Mouse (Mus musculus): ENCODE measurements at regions not wholly inside any gene's neighbourhood (a gene's known extent, or its start where the extent isn't known, plus 50 kb on each side); places are given as distances from the start of the nearest gene placed in this dataset.
A peak's percentile ranks its signal among the peaks of the same experiment; 100 is the strongest.

DNA sequence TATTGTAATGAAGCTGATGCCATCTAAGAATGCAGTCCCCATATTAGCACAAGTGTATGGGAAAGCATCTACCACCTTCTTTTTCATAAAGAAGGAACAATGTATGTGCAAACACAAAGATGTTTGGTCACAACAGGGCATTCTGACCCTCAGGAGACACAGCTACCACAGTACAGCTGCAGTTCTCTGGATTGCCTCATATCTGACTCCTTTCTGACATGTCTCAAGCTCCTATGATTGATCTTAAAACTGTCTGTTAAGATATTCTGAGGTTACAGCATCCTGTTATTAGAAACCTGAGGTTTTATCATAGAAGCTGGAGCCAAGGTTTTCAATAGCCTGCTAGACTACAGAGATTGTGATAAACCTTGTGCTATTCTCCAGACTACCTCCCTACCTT, 813.0 kb downstream of the Ryr2 start:
- no peak for DNase-seq (ENCODE audit: low spot score in 2 of 2)

DNA sequence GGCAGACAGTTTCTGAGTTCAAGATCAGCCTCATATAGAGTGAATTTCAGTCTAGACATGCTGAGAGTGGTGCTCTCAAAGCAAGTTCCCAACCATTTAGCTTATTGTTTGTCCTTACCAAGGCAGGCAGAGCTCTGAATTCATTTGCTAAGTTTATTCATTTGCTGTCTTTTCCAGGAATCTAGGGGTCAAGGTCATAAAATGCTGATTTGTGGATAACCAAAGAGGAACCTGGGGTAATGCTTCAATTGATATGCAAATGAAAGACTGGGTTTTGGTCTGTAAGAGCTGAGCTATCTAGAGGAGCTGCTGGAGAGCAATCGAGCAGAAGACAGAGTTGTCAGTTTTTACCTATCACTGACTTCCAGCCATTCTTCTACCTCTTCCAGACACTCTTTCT, 832.8 kb downstream of the Ryr2 start:
- DNase-seq (ENCODE audit: low spot score in 2 of 2) = no peak

DNA sequence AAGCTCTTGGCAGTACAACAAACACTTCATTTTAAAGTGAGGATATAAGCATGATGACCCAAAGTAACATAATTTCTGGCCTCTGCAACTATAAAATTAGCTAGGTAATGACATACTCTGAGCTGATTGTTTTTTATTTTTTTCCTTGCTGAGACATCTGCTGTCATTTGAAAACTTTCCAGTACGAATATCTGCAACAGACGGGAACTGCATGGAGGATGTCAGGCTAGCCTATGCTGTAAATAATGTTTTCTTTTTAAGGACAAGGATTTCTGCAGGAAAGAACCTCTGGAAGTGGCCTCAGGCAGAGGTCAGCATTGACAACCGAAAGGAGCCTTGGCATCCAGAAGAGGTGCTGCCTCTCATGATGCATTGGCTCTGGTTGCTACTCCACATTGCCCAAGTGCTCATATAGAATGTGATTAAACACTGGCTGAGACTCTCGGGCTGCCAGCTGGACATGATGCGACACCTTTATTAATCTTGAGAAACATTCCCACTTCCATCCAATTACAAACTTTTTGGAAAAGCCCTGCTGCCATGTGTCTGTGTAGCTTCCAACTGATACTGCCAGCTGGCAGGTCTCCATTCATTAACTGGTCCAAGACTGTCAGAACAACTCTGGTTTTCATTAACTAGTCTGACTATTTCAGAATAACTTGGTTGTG, 837.9 kb downstream of the Ryr2 start:
- DNase-seq (ENCODE audit: low spot score in 2 of 2) = peak in 1 of 2 experiments; percentile 20

DNA sequence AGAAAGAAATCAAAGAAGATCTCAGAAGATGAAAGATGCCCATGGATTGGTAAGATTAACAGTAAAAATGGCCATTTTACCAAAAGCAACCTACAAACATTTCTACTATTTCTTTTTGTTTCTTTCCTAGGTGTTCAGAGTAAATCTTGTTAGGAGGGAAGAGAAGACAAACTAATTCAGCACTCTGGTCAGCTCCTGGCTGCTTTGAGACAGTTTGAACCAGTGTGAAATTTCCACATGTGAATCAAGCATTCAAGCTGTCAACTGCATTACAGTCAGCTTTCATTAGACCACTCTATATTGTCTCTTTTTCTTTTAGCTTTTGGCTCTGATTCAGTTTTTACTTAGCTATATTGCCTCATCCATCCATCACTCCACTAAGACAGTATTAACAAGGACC, 859.2 kb downstream of the Ryr2 start:
- DNase-seq (ENCODE audit: low spot score in 2 of 2) = no peak

DNA sequence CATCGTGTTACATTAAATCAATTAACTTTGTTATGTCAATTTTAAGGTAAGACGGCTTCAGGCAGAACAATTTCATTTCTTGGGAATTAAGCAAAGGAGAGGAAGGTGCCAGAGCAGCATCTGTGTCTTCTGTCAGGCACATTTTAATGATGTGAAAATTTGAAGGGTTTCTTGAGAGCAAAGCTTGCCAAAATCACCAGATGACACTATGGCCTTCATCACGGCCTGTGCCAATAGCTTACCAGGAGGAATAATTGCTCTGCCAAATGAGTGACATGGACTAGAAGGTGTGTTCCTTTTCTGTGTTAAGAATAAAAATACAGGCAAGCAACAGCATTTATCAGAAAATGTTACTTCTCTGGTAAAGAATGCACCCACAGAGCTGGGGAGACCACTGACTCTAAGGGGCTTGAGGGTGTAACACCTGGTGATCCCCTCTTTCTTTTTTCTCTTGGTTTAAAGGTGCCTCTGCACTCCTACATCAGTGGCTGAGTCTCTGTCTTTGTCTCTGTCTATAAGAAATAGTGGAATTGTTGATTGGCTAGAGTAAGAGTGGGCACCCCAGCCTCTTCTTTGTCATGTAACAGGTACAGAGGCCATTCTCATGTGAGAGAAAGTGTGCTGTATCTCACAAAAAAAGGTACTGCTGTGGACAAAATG, 856.2 kb upstream of the Chrm3 start:
- DNase-seq (ENCODE audit: low spot score in 2 of 2) = no peak

DNA sequence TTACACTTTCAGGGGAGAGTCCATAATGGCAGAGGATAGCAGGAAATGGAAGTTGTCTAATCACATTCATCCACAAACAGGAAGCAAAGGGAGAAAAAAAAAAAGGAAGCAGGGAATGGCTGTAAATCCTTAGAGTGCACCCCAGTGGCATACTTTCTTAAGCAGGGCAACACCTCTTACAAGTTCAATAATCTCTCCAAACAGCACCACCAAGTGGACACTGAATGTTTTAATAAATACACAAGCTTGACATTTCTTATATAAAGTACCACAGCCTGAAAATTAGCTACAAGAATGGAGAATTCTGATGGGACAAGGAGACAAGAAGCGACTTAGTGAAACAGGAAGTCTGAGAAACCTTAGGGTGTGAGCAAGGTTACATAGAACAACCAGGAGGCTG, 849.5 kb upstream of the Chrm3 start:
- DNase-seq (ENCODE audit: low spot score in 2 of 2) = no peak

DNA sequence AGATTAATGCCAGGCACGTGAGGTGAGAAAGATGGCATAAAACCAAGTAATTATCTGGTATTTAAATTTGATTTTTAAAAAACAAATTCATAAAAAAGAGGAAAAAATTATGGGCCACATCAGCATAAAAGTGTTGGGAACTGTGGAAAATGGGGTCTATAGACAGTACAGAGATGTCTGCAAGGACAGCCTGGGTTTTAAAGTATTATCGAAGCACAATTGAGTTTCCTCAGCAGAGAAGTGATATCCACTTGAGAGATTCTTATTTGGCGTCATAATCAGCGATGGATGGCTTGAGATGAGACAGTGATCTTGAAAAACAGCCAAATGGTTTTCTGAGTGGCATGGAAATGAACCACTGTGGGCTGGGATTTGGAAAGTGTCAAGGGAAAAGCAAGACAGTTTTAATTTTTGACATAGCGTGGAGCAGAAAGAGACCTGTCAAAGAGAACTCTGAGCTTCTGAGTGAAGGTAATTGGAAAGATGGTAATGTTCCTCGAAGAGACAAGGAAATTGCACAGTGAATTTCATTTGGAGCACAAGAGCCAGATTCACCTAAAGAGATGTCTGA, 844.7 kb upstream of the Chrm3 start:
- DNase-seq (ENCODE audit: low spot score in 2 of 2) = no peak

DNA sequence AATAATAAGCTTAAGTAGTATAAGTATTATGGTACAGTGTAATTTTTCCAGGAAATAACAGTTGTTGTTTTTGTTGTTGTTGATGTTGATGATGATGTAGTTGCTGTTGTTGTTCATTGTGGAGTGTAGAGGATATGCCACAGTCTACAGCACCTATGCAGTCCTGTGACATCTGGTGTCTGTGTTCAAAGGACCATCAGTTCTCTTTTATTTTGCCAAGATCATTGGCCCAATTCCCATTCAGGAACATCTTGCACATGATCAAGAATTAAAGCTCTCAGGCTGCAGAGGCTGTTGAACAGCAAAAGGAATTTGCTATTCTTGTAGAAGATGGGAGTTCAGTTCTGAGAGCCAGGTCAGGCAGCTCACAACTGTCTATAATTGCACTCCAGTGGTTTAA, 841.3 kb upstream of the Chrm3 start:
- DNase-seq (ENCODE audit: low spot score in 2 of 2) = no peak

DNA sequence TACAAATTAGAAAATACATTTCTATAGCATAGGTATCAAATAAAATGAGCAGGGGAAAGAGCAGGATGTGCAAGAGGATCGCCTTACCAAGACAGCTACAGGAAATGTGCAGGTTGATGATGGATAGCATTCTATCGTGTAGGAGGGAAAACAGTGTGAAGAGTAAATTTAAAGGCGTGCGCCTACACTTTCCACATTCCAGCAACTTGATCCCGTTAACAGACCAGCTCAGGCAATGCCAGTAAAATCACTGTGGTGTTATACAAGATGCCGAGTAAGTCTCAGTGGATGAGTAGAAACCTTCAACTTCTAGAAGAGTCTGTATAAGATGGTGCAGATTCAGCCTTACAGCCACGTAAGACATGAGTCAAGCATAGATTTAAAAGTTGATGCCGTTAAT, 831.8 kb upstream of the Chrm3 start:
- no peak for DNase-seq (ENCODE audit: low spot score in 2 of 2)

DNA sequence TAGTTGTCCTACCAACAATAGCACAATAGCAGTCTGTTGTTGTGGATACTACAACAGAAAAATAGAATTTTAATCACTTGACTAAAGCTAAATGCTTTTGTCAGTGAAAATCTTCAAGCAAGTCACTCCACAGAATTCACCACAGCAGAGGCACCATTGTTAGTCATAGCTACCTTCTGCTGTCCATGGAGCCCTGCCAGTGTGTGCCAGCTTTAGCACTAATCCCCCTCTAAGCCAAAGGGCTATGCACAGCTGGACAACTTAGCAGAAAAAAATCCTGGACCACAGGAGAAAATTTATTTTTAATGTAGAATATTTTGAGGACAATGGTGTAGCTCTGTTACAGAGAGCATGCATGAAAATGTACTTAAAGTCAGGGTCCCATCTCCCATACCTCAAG, 820.5 kb upstream of the Chrm3 start:
- no peak for DNase-seq (ENCODE audit: low spot score in 2 of 2)

DNA sequence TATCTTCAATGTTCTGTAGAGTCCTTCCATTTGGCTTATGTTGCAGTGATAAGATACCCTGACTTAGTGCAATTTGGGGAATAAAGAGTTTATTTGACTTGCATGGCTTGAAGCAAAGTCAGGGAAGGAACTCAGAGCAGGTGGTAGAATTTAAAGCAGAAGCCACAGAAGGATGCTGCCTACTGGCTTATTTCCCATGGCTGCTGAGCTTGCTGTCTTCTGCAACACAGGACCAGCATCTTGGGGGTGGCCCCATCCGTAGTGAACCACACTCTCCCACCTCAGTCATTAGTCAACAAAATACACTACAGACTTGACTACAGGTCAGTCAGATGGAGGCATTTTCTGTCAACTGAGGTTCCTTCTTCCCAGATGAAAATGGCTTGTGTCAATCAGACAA, 819.7 kb upstream of the Chrm3 start:
- no peak for DNase-seq (ENCODE audit: low spot score in 2 of 2)

DNA sequence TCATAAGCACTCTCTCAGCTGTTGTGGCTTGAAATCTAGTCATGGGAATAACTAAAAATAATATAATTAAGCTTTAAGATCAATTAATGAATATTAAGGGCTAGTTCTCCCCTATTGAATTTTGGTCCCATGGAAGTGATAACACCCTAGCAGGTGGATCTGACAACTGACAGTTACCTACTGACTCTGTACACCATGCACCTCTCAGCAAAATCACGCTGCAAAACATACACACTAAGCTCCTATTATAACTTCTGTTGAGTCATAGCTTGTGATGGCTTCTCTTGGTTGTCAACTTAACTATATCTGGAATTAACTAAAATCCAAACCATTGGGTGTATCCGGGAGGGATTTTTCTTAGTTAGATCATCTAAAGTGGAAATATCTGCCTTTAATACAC, 817.9 kb upstream of the Chrm3 start:
- no peak for DNase-seq (ENCODE audit: low spot score in 2 of 2)

DNA sequence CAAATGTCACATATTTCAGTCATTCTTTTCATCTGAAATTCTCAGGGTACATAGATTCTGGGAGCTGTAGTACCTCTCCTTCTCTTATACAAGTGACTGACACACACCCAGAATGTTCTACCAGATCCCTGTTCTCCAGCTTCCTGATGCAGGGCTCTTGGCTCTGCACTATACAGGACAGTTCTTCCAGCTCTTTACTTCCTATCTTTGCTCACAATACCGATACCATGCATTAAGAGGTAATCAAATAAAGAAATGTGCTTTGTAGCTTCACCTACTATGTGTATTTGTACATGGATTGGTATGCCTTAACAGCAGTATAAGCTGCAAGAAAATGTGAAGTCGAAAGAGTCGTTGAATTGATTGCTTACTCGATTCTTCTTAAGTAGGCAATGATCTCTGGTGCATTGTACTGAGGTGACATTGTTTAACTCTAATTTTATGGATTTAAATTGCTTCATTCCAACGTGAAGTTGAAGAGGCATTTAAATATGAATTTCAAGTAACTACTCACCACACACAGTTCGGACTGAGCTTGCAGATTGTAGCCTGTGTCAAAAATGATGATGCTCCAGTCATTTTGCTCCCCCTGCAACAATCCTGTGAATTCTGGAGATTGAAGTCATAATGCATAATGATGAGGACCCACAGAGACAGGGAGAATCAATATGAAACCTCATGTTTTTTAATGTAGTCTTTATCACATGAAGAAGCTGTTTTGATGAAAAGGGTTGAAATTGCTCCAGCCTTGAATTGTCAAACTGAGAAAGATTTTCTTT, 817.2 kb upstream of the Chrm3 start:
- DNase-seq (ENCODE audit: low spot score in 2 of 2) = no peak

DNA sequence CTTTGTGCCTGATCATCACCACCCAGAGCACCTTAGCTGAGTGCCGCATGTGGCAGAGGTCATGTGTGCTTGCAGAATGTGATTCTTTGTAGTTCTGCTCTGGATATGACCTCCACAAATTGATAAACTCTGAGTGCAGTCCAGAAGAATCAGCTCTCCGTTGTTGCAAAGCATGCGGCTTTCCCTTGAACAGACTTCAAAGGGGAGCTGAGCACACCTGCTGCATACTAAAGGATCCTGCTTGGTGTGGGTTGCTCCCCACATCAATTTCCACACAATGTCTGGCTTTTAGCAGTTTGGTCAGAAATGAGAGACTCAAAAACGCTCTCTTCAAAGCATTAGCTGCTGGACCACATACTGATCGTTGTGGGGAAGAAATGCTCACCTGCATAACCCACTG, 806.5 kb upstream of the Chrm3 start:
- no peak for DNase-seq (ENCODE audit: low spot score in 2 of 2)

DNA sequence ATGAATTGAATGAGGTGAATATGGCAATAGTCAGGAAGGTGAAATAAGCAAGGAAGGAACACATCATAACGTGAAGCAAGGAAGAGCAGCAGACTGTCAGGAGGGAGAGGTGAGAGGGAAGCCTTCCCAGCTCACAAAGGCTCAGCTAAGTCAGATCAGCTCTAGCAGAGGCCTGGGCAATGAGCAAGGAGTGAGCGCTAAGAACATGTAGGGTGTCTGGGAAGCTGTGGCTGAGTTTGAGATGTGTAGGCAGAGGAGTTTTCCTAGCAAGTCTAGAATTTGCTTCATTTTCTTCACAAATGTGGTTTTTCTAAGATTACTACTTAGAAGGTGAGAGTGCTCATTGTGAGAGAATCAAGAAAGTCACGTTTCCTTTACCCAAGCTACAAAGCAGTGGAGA, 803.5 kb upstream of the Chrm3 start:
- DNase-seq (ENCODE audit: low spot score in 2 of 2) = no peak

DNA sequence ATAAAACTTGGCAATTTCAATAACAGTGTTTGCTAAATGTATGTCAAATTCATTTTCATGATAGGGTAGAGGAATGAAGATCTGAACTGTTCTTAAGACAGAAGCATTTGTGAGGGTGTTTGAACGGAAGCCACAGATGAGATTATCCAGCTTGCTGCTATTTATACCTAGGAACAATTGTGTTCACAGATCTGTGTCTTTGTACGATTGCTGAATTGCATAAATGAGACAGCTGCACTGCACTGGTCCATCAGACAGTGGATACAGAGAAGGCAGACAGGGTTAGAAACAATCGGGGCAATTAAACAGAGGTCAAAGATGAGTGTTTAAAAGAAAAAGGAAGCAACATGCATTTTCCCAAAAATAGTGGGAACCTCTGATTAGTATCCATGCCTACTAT, 786.6 kb upstream of the Chrm3 start:
- DNase-seq (ENCODE audit: low spot score in 2 of 2) = no peak

DNA sequence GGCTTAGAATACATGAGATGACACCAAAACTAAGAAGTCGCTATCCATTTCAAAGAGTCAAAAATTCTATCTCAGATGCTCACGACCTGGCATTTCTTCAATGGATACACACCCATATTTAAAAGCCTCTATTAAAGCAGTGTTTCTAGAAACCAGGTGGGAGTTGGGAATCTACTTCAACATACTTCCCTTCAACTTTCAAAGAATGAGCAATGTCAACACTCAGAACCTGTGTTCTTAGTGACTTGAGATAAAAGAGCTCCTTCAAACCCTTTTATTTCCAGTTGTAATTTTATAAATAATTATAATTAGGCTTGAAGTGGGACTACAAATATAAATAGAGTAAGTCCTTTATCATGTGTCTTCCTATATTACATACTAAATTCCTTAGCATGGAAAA, 747.0 kb upstream of the Chrm3 start:
- no peak for DNase-seq (ENCODE audit: low spot score in 2 of 2)

DNA sequence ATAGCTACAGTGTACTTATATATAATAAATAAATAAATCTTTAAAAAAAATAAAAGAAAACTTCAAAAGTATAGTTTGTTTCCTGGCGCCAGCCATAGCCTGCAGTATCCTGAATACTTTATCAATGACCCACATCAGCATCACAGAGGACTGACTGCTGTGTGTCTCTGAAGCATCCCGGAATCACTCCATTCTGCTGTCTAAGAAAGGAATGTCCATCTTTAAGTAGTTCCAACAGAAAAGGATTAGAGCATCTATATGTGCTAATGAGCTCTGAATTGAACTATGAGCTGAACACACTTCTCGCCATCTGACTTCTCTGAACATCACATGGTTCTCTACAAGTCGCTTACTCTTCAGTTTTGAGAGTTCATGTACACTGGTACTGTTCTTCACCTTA, 745.8 kb upstream of the Chrm3 start:
- DNase-seq (ENCODE audit: low spot score in 2 of 2) = no peak

DNA sequence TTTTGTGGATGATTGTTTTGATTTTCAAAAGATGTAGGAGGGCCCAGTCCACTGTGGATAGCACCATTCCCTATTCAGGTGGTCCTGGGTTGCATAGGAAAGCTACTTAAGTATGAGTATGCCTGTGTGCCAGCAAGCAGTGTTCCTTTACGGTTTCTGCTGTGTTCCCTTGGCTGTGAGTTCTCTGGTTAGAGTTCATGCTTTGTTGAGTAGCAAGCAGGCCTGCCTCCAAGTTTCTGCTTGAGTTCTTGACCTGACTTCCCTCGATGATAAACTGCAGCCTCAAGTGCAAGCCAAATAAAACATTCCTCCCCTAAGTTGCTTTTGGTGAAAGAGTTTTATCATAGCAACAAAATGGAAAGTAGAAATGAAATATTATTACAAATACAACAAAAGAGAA, 744.9 kb upstream of the Chrm3 start:
- no peak for DNase-seq (ENCODE audit: low spot score in 2 of 2)

DNA sequence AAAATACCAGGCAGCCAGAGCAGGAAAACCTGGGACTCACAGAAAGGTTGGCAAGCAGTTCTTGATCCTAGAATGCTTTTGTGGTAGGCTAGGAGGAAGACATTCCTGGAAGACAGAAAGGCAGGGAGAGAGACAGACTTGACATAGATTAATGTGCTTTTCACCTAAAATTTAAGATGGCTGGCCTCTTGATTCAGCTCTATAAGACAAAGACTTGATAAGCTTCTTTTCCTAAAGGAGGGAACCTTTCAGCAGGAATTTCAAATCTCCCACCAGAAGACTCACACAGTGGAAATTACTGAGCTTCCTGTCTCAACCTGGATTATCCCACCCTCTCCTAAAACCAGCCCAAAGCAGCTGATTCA, 738.9 kb upstream of the Chrm3 start:
- no peak for DNase-seq (ENCODE audit: low spot score in 2 of 2)

DNA sequence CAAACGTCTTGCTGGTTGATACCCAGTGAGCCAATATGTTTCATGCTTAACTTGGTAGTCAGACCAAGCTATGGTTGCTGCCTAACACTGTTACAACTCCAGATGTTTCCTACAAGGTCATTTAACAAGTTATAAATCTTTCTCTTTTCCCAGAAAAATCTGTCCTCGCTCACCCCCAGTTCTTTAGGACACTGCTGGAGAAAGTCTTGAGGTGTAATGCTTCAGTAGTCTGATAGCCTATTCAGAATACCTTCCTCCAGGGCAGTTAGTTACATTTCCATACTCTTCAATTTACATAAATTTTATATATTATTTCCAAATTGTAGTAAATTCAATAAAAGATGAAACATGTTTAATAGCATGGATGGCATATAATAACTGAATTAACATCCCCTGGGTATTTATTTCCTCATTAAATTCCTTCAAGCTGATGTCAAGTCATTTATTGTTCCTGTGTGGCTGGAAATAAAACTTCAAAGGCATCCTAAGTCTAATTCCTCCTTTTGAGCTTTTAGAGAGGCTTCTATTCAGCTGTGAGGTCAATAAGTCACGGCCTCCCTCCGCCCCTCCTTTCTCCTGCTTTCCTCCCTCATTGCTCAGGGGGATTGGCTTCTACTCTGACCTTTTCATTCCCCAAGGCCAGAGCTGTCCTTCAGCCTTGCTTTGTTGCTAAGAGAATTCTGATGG, 738.4 kb upstream of the Chrm3 start:
- DNase-seq (ENCODE audit: low spot score in 2 of 2) = no peak

DNA sequence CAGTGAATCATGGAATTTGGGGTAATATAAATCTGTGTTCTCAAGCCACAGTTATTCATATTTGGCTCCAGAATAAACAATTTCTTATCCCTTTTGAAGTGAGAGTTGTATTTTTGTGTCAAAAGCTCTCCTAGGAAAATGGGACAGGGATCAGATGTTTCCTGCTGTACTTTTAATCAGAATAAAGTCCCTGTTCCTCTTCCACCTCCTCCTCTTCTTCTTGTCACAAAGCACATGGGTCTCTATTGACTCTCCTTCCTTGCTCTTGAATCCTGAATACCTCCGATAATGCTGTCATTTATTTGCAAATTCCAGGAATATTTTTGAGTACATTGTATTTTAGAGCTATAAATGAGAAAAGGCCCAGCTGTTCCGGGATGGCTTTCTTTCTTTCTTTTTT, 732.3 kb upstream of the Chrm3 start:
- DNase-seq (ENCODE audit: low spot score in 2 of 2) = no peak
